Mouse (Mus musculus) cerebellum, postnatal 36 days (tissue): ENCODE results near the gene 1810043G02Rik.
"Not testable (repeated sequence)": the region's sequence is repeated elsewhere in the genome, so short reads cannot be mapped to it uniquely, and the experiment has no call there.

Source experiments
- DNase-seq, 2 experiments: peaks; one replicate each; pipeline ENCODE4 v3.0.0; 2021 to 2022; ENCODE audit warnings: mixed read lengths in 2 of 2

The 1810043G02Rik gene

GRCm38 (mm10) chr10:78005791-78006438 is 27.6 kb downstream of the 1810043G02Rik start:
- DNase-seq: no peak

GRCm38 (mm10) chr10:78007203-78007602 is 28.9 kb downstream of the 1810043G02Rik start:
- DNase-seq: no peak

GRCm38 (mm10) chr10:78008169-78008568 is 29.8 kb downstream of the 1810043G02Rik start:
- DNase-seq: no peak

GRCm38 (mm10) chr10:78009184-78009944 is 31.0 kb downstream of the 1810043G02Rik start:
- peak; percentile 91 to 95 for DNase-seq

GRCm38 (mm10) chr10:78009945-78010293 is 31.6 kb downstream of the 1810043G02Rik start, which contains the start of gene Pfkl:
Gene Pfkl (minus strand): TSS chr10:78010083.
- no peak for DNase-seq

GRCm38 (mm10) chr10:78010335-78010734 is 32.0 kb downstream of the 1810043G02Rik start:
- DNase-seq: no peak

GRCm38 (mm10) chr10:78011116-78011515 is 32.8 kb downstream of the 1810043G02Rik start:
- DNase-seq: not testable (repeated sequence)

- no peak for DNase-seq
These were observed 34.6 kb downstream of the 1810043G02Rik start for GRCm38 (mm10) chr10:78012661-78013495.

- DNase-seq: no peak
These were observed 37.2 kb downstream of the 1810043G02Rik start for GRCm38 (mm10) chr10:78015489-78015888.

- DNase-seq: no peak
These were observed 38.0 kb downstream of the 1810043G02Rik start for GRCm38 (mm10) chr10:78016366-78016765.

GRCm38 (mm10) chr10:78018797-78019203 is 40.5 kb downstream of the 1810043G02Rik start:
- peak; percentile 78 to 79 for DNase-seq

- no peak for DNase-seq
These were observed 41.0 kb downstream of the 1810043G02Rik start for GRCm38 (mm10) chr10:78019291-78019690.

- DNase-seq: not testable (repeated sequence)
These were observed 41.7 kb downstream of the 1810043G02Rik start for GRCm38 (mm10) chr10:78019984-78020383.

- not testable (repeated sequence) for DNase-seq
These were observed 47.1 kb downstream of the 1810043G02Rik start for GRCm38 (mm10) chr10:78025453-78025852.

GRCm38 (mm10) chr10:78028129-78028528 is 49.8 kb downstream of the 1810043G02Rik start:
- DNase-seq: peak; percentile 72 to 76

GRCm38 (mm10) chr10:78029080-78029479 is 50.8 kb downstream of the 1810043G02Rik start:
- DNase-seq: no peak

- DNase-seq: no peak
These were observed 53.7 kb downstream of the 1810043G02Rik start for GRCm38 (mm10) chr10:78031987-78032386.
